Mouse (Mus musculus): ENCODE data around the gene Farsa.

Farsa gene

GRCm38 (mm10) chr8:84910551-84910950, 53.8 kb downstream of the Farsa start:
- no peak for DNase-seq (ENCODE audit: extremely low spot score)

GRCm38 (mm10) chr8:84911854-84912253, 55.1 kb downstream of the Farsa start:
- no peak for DNase-seq (ENCODE audit: extremely low spot score)

GRCm38 (mm10) chr8:84912391-84912790, 55.6 kb downstream of the Farsa start:
- no peak for DNase-seq (ENCODE audit: extremely low spot score)

- peak; percentile 55 for DNase-seq (ENCODE audit: extremely low spot score)
These were observed 56.2 kb downstream of the Farsa start for GRCm38 (mm10) chr8:84912895-84913501.

GRCm38 (mm10) chr8:84913502-84913900, 56.7 kb downstream of the Farsa start:
- DNase-seq (ENCODE audit: extremely low spot score): no peak

- DNase-seq (ENCODE audit: extremely low spot score): no peak
These were observed 57.2 kb downstream of the Farsa start for GRCm38 (mm10) chr8:84913960-84914359.

- DNase-seq (ENCODE audit: extremely low spot score): no peak
These were observed 58.5 kb downstream of the Farsa start for GRCm38 (mm10) chr8:84915269-84915668.

- DNase-seq (ENCODE audit: extremely low spot score): no peak
These were observed 61.0 kb downstream of the Farsa start for GRCm38 (mm10) chr8:84917781-84918180.

- DNase-seq (ENCODE audit: extremely low spot score): no peak
These were observed 61.9 kb downstream of the Farsa start for GRCm38 (mm10) chr8:84918646-84919045.

Data from embryo, embryonic 9.5 days (tissue).